Mouse (Mus musculus) CH12.LX (cell line): Measurements from ENCODE around the gene Commd7. TPM values are rescaled to one million over a fixed set of nuclear protein-coding genes. Genes with fewer than 3 reads are reported as not detected.

ENCODE experiments used
- DNase-seq: peaks from one replicate; pipeline ENCODE4 v3.0.0-alpha.2; 2013; ENCODE audit errors: extremely low read depth
- H3K27ac ChIP-seq: 2 replicates; pipeline ENCODE4 v1.5.1; 2012; ENCODE audit warnings: low read depth, mild to moderate bottlenecking, control low read depth, moderate library complexity; ENCODE audit not compliant: insufficient read depth
- H3K27me3 ChIP-seq: replicated peaks from 2 replicates; pipeline ENCODE3; 2012; ENCODE audit warnings: inconsistent platforms
- H3K36me3 ChIP-seq, 2 experiments: replicated peaks in 1 of 2; 2 replicates each; pipeline versions ENCODE3 to v1.6.1; 2012; ENCODE audit warnings: inconsistent platforms in 1 of 2, low read length in 1 of 2, mild to moderate bottlenecking in 1 of 2, mixed read lengths in 1 of 2, moderate library complexity in 1 of 2; ENCODE audit not compliant: control insufficient read depth in 1 of 2, insufficient read depth in 1 of 2
- H3K4me1 ChIP-seq, 2 experiments: 2 replicates each; pipeline ENCODE4 v1.6.1; 2012; ENCODE audit warnings: inconsistent platforms in 1 of 2, moderate library complexity in 1 of 2; ENCODE audit not compliant: insufficient read depth in 2 of 2, control insufficient read depth in 1 of 2
- H3K4me2 ChIP-seq: 2 replicates; pipeline ENCODE4 v1.6.1; 2012; ENCODE audit warnings: low read depth, mild to moderate bottlenecking, control low read depth; ENCODE audit not compliant: poor library complexity, insufficient read depth, severe bottlenecking
- H3K4me3 ChIP-seq, 3 experiments: fragments of 150-350 bp in 1 of 3; sonication (generic) in 1 of 3; replicated peaks in 1 of 3; 2 replicates each; pipeline versions ENCODE3 to v1.5.1; 2011 to 2012; ENCODE audit warnings: low read depth in 2 of 3, low read length in 2 of 3, mild to moderate bottlenecking in 2 of 3, moderate library complexity in 2 of 3, control low read depth in 1 of 3, improper control_type of control experiment in 1 of 3, inconsistent platforms in 1 of 3, mixed read lengths in 1 of 3; ENCODE audit not compliant: poor library complexity in 1 of 3
- H3K79me2 ChIP-seq: replicated peaks from 2 replicates; pipeline ENCODE4 v1.6.1; 2012; ENCODE audit warnings: mild to moderate bottlenecking, moderate library complexity; ENCODE audit not compliant: control insufficient read depth, poor library complexity, insufficient read depth, severe bottlenecking; ENCODE audit errors: extremely low read depth
- H3K9ac ChIP-seq: 2 replicates; pipeline ENCODE4 v1.6.1; 2012; ENCODE audit warnings: low read depth, mild to moderate bottlenecking, control low read depth, moderate library complexity; ENCODE audit not compliant: insufficient read depth
- H3K9me3 ChIP-seq: replicated peaks from 2 replicates; pipeline ENCODE3; 2012; ENCODE audit warnings: low read length, inconsistent platforms, mixed read lengths
- BHLHE40 ChIP-seq: IDR thresholded peaks from 2 replicates; pipeline ENCODE4 v1.6.1; 2011; ENCODE audit warnings: mild to moderate bottlenecking, low read depth, low read length, improper control_type of control experiment
- CHD1 ChIP-seq: IDR thresholded peaks from 2 replicates; pipeline ENCODE4 v1.6.1; 2012; ENCODE audit warnings: low read depth, low read length, improper control_type of control experiment, inconsistent platforms
- CHD2 ChIP-seq: IDR thresholded peaks from 2 replicates; pipeline ENCODE4 v1.6.1; 2011; ENCODE audit warnings: low read length, improper control_type of control experiment
- E2F4 ChIP-seq: IDR thresholded peaks from 2 replicates; pipeline ENCODE4 v1.6.1; 2011; ENCODE audit warnings: low read depth, low read length, improper control_type of control experiment; ENCODE audit not compliant: insufficient replicate concordance
- ELF1 ChIP-seq: IDR thresholded peaks from 2 replicates; pipeline ENCODE4 v1.6.1; 2014; ENCODE audit warnings: low read depth, mild to moderate bottlenecking, inconsistent platforms, low read length, improper control_type of control experiment
- EP300 ChIP-seq: IDR thresholded peaks from 2 replicates; pipeline ENCODE4 v1.6.1; 2011; ENCODE audit warnings: low read length, improper control_type of control experiment
- ETS1 ChIP-seq: conservative IDR thresholded peaks from 2 replicates; pipeline ENCODE4 v1.6.1; 2012; ENCODE audit warnings: low read depth, mild to moderate bottlenecking, inconsistent platforms, low read length, improper control_type of control experiment, moderate library complexity
- GABPA ChIP-seq: IDR thresholded peaks from 2 replicates; pipeline ENCODE4 v1.6.1; 2012; ENCODE audit warnings: low read depth, low read length, improper control_type of control experiment, inconsistent platforms; ENCODE audit not compliant: insufficient replicate concordance
- IRF4 ChIP-seq: IDR thresholded peaks from 2 replicates; pipeline ENCODE4 v1.6.1; 2014; ENCODE audit warnings: low read depth, mild to moderate bottlenecking, inconsistent platforms, low read length, improper control_type of control experiment
- JUN ChIP-seq: IDR thresholded peaks from 2 replicates; pipeline ENCODE4 v1.6.1; 2011; ENCODE audit warnings: low read depth, mild to moderate bottlenecking, low read length, improper control_type of control experiment, moderate library complexity; ENCODE audit not compliant: insufficient read depth
- JUND ChIP-seq: conservative IDR thresholded peaks from 2 replicates; pipeline ENCODE4 v1.6.1; 2011; ENCODE audit warnings: low read depth, low read length, improper control_type of control experiment
- KAT2A ChIP-seq: IDR thresholded peaks from 2 replicates; pipeline ENCODE4 v1.6.1; 2012; ENCODE audit warnings: low read length, improper control_type of control experiment, inconsistent platforms; ENCODE audit not compliant: insufficient replicate concordance
- MAFK ChIP-seq: IDR thresholded peaks from 2 replicates; pipeline ENCODE4 v1.6.1; 2011; ENCODE audit warnings: low read length, improper control_type of control experiment; ENCODE audit not compliant: insufficient replicate concordance
- MAX ChIP-seq: IDR thresholded peaks from 2 replicates; pipeline ENCODE4 v1.6.1; 2011; ENCODE audit warnings: low read length, improper control_type of control experiment
- MAZ ChIP-seq: IDR thresholded peaks from 2 replicates; pipeline ENCODE4 v1.6.1; 2012; ENCODE audit warnings: low read depth, mild to moderate bottlenecking, inconsistent platforms, low read length, improper control_type of control experiment, moderate library complexity
- MXI1 ChIP-seq: IDR thresholded peaks from 2 replicates; pipeline ENCODE4 v1.6.1; 2011; ENCODE audit warnings: mild to moderate bottlenecking, low read depth, low read length, improper control_type of control experiment
- NELFE ChIP-seq: IDR thresholded peaks from 2 replicates; pipeline ENCODE4 v1.6.1; 2011; ENCODE audit warnings: low read depth, low read length, improper control_type of control experiment
- NRF1 ChIP-seq: IDR thresholded peaks from 2 replicates; pipeline ENCODE4 v1.6.1; 2014; ENCODE audit warnings: low read depth, mild to moderate bottlenecking, inconsistent platforms, low read length, improper control_type of control experiment, moderate library complexity
- PAX5 ChIP-seq: IDR thresholded peaks from 2 replicates; pipeline ENCODE4 v1.6.1; 2012; ENCODE audit warnings: low read length, inconsistent platforms, mixed read lengths
- POLR2AphosphoS2 ChIP-seq: IDR thresholded peaks from 2 replicates; pipeline ENCODE4 v1.6.1; 2011; ENCODE audit warnings: low read depth, low read length, improper control_type of control experiment
- RAD21 ChIP-seq: IDR thresholded peaks from 2 replicates; pipeline ENCODE4 v1.6.1; 2011; ENCODE audit warnings: low read depth, mild to moderate bottlenecking, low read length, improper control_type of control experiment, moderate library complexity
- RCOR1 ChIP-seq: conservative IDR thresholded peaks from 2 replicates; pipeline ENCODE4 v1.6.1; 2012; ENCODE audit warnings: low read depth, mild to moderate bottlenecking, inconsistent platforms, low read length, improper control_type of control experiment
- SIN3A ChIP-seq: IDR thresholded peaks from 2 replicates; pipeline ENCODE4 v1.6.1; 2012; ENCODE audit warnings: low read length, improper control_type of control experiment, inconsistent platforms
- UBTF ChIP-seq: IDR thresholded peaks from 2 replicates; pipeline ENCODE4 v1.6.1; 2012; ENCODE audit warnings: low read depth, mild to moderate bottlenecking, inconsistent platforms, low read length, improper control_type of control experiment, moderate library complexity
- USF2 ChIP-seq: conservative IDR thresholded peaks from 2 replicates; pipeline ENCODE4 v1.6.1; 2011; ENCODE audit warnings: low read depth, low read length, improper control_type of control experiment
- ZKSCAN1 ChIP-seq: IDR thresholded peaks from 2 replicates; pipeline ENCODE4 v1.6.1; 2012; ENCODE audit warnings: low read depth, inconsistent platforms, low read length, improper control_type of control experiment, borderline replicate concordance
- ZMIZ1 ChIP-seq: IDR thresholded peaks from 2 replicates; pipeline ENCODE4 v1.6.1; 2012; ENCODE audit warnings: low read depth, mild to moderate bottlenecking, inconsistent platforms, low read length, improper control_type of control experiment
- ZNF384 ChIP-seq: IDR thresholded peaks from 2 replicates; pipeline ENCODE4 v1.6.1; 2012; ENCODE audit warnings: low read depth, low read length, improper control_type of control experiment, inconsistent platforms
- dilution Hi-C: fragments of 300-500 bp; cut with MboI; formaldehyde crosslinking; loops from 2 replicates; pipeline ENCODE4 v1.14.3; 2020; ENCODE audit warnings: low sequenced_read_pairs; ENCODE audit not compliant: extremely low pct_unique_long_range_greater_than_20kb, extremely low pct_ligation_motif_present
- in situ Hi-C: fragments of 300-500 bp; cut with MboI; formaldehyde crosslinking; loops from 3 replicates; pipeline ENCODE4 v1.14.3; 2019; ENCODE audit warnings: low sequenced_read_pairs, low pct_ligation_motif_present, low pct_unique_long_range_greater_than_20kb, mixed read lengths
- polyA plus RNA-seq: library from polyadenylated mRNA; unstranded; fragments of >175 nt; gene quantifications from 2 replicates; pipeline ENCODE4 v1.2.1, GENCODE M21; 2012; ENCODE audit warnings: low read depth; ENCODE audit not compliant: insufficient read length
- total RNA-seq, 2 experiments: library from RNA; depleted of rRNA; stranded (reverse); fragments of 300-350 nt in 1 of 2; fragments of >200 nt in 1 of 2; gene quantifications; 2 replicates each; pipeline ENCODE4 v1.2.3; 2012 to 2014

The Commd7 gene
- total and polyA plus RNA-seq, 3 experiments = 18.9 to 34.7 (median 28.4) TPM

DNA sequence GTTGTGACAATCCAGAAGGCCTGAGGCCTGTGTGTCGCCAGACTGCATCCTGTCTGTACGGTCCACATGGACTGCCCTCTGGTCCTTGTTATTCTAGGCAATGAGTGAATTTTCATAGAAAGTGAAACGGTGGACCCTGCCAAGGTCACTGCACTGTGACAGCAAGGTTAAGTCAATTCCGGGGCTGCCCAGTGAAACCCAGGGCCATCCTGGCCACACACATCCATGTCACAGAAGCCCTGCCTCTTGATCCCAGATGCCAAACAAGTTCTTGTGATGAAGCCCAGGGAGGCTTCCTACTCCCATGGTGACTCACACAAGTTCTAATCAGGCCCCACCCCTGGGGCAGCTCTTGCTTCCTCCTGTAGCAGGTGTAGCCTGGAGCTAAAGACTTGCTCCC, 35.0 kb downstream of the Commd7 start:
- TF ChIP-seq JUN = no peak
- no peak for TF ChIP-seq CHD1
- no peak for TF ChIP-seq ELF1
- no peak for TF ChIP-seq POLR2AphosphoS2
- TF ChIP-seq UBTF = no peak
- TF ChIP-seq USF2 = no peak
- no peak for TF ChIP-seq NELFE
- TF ChIP-seq NRF1 = no peak
- no peak for TF ChIP-seq GABPA
- TF ChIP-seq IRF4 = no peak
- TF ChIP-seq MXI1 = no peak
- no peak for TF ChIP-seq SIN3A
- no peak for TF ChIP-seq RCOR1
- no peak for TF ChIP-seq MAX
- no peak for TF ChIP-seq PAX5
- TF ChIP-seq MAFK = no peak
- TF ChIP-seq ETS1 = no peak
- TF ChIP-seq RAD21 = no peak
- TF ChIP-seq CHD2 = no peak
- TF ChIP-seq, all 38 proteins: peak for 0
- dilution Hi-C loops = no loop called here
- DNase-seq = no peak
- peaks cover 3 to 15% of the 10 kb centered on the region in 2 experiments for H3K4me1 ChIP-seq
- in situ Hi-C loops = loop anchor here (25.0 kb wide), 2 partner anchors 460 to 685 kb away; partner anchors contain the start of gene Mylk2
- no peaks in the 10 kb centered on the region for H3K36me3 ChIP-seq
- no peaks in the 10 kb centered on the region for H3K27me3 ChIP-seq
- no peak overlapping the region for H3K9ac ChIP-seq
- H3K79me2 ChIP-seq = no peaks in the 10 kb centered on the region
- no peak overlapping the region for H3K4me3 ChIP-seq
- no peak overlapping the region for H3K27ac ChIP-seq
- H3K4me2 ChIP-seq = no peak overlapping the region
- no peaks in the 10 kb centered on the region for H3K9me3 ChIP-seq

DNA sequence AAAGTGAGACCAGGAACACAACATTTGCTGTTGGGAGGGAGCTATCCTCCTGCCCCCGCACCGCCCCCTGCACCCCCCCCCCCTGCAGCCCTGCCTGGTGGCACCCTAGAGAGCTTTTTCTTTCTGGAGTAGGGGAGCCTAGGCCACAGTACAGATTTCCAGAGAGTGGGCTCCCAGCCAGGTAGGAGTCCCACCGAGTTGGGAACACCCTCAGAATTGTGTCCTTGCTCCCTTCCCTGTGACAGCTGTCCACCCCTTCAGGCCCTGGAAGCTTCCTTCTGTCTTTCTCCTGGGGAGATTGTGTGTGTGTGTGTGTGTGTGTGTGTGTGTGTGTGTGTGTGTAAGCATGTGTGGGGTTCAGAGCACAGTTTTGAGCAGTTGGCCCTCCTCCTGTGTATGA, 35.6 kb downstream of the Commd7 start:
- no peak overlapping the region for H3K9ac ChIP-seq
- in situ Hi-C loops (loop anchor here (25.0 kb wide), 2 partner anchors 460 to 685 kb away; partner anchors contain the start of gene Mylk2), dilution Hi-C loops (no loop called here)
- TF ChIP-seq KAT2A = no peak
- TF ChIP-seq POLR2AphosphoS2 = no peak
- TF ChIP-seq EP300 = no peak
- no peak for TF ChIP-seq NRF1
- no peak for TF ChIP-seq BHLHE40
- no peak for TF ChIP-seq ZNF384
- no peak for TF ChIP-seq JUND
- TF ChIP-seq NELFE = no peak
- no peak for TF ChIP-seq MAZ
- no peak for TF ChIP-seq USF2
- TF ChIP-seq PAX5 = no peak
- TF ChIP-seq MAX = no peak
- TF ChIP-seq GABPA = no peak
- TF ChIP-seq MAFK = no peak
- TF ChIP-seq ZMIZ1 = no peak
- no peak for TF ChIP-seq E2F4
- no peak for TF ChIP-seq CHD2
- TF ChIP-seq UBTF = no peak
- no peak for TF ChIP-seq ZKSCAN1
- no peaks in the 10 kb centered on the region for H3K27me3 ChIP-seq
- H3K4me1 ChIP-seq = peaks cover 3 to 21% of the 10 kb centered on the region in 2 experiments
- no peaks in the 10 kb centered on the region for H3K79me2 ChIP-seq
- H3K36me3 ChIP-seq = no peaks in the 10 kb centered on the region
- no peak for DNase-seq
- H3K4me3 ChIP-seq = no peak overlapping the region
- no peaks in the 10 kb centered on the region for H3K9me3 ChIP-seq
- no peak overlapping the region for H3K27ac ChIP-seq
- no peak overlapping the region for H3K4me2 ChIP-seq
